Mouse (Mus musculus) embryonic facial prominence, embryonic 14.5 days (tissue): Measurements from ENCODE around the gene Hist2h2ac. TPM values are rescaled to one million over a fixed set of nuclear protein-coding genes. Genes with fewer than 3 reads are reported as not detected.
A peak's percentile ranks its signal among the peaks of the same experiment; 100 is the strongest.
"Not testable (repeated sequence)": the region's sequence is repeated elsewhere in the genome, so short reads cannot be mapped to it uniquely, and the experiment has no call there.

ENCODE experiments used
- ATAC-seq: fragments of 200-750 bp; cut with Nextera tagmentation; 2 replicates; pipeline ENCODE4 v1.8.0; 2017; ENCODE audit warnings: low read depth, moderate number of reproducible peaks, moderate TSS enrichment
- DNase-seq: peaks from one replicate; pipeline ENCODE4 v3.0.0-alpha.2; 2015; ENCODE audit warnings: low spot score
- H3K27ac ChIP-seq: fragments of 300-500 bp; sonication (generic); replicated peaks from 2 replicates; pipeline ENCODE4 v1.5.1; 2014; ENCODE audit warnings: low read depth, mild to moderate bottlenecking, low read length, moderate library complexity
- H3K27me3 ChIP-seq: fragments of 300-500 bp; sonication (generic); replicated peaks from 2 replicates; pipeline ENCODE4 v1.6.1; 2014; ENCODE audit warnings: low read length; ENCODE audit not compliant: control insufficient read depth, insufficient read depth
- H3K36me3 ChIP-seq: fragments of 300-500 bp; sonication (generic); 2 replicates; pipeline ENCODE4 v1.6.1; 2014; ENCODE audit warnings: low read length, mixed read lengths; ENCODE audit not compliant: control insufficient read depth, insufficient read depth
- H3K4me1 ChIP-seq: fragments of 300-500 bp; sonication (generic); 2 replicates; pipeline ENCODE4 v1.6.1; 2014; ENCODE audit warnings: antibody characterized with exemption, low read length; ENCODE audit not compliant: control insufficient read depth, insufficient read depth
- H3K4me2 ChIP-seq: fragments of 300-500 bp; sonication (generic); 2 replicates; pipeline ENCODE4 v1.6.1; 2014; ENCODE audit warnings: low read depth, mild to moderate bottlenecking, low read length, moderate library complexity, mixed read lengths
- H3K4me3 ChIP-seq: fragments of 300-500 bp; sonication (generic); 2 replicates; pipeline ENCODE4 v1.5.1; 2014; ENCODE audit warnings: low read depth, mild to moderate bottlenecking, low read length
- H3K9ac ChIP-seq: fragments of 300-500 bp; sonication (generic); 2 replicates; pipeline ENCODE4 v1.6.1; 2014; ENCODE audit warnings: low read depth, mild to moderate bottlenecking, low read length, moderate library complexity, mixed read lengths
- H3K9me3 ChIP-seq: fragments of 300-500 bp; sonication (generic); 2 replicates; pipeline ENCODE4 v1.6.1; 2016; ENCODE audit warnings: low read length; ENCODE audit not compliant: control insufficient read depth
- WGBS: fragments of 180-500 bp; shearing (Covaris S2); extraction: QIAGEN DNeasy Blood & Tissue Kit; methylation state at CpG from one replicate; pipeline ENCODE4 v1.1.7; 2014; 5-methylcytosine and 5-hydroxymethylcytosine counted together
- polyA plus RNA-seq: library from polyadenylated mRNA; unstranded; fragments of >200 nt; fragmentation: Nextera tagmentation; extraction: Ambion mirVana; gene quantifications from 2 replicates; pipeline ENCODE4 v1.2.1, GENCODE M21; 2014

Hist2h2ac gene
- polyA plus RNA-seq, 1 experiment from 2014 or later = 8.4 TPM

GRCm38 (mm10) chr3:96181510-96182381 lies 38.9 kb downstream of the Hist2h2ac start:
- Histone ChIP-seq H3K4me2 (peak overlapping the region; percentile 81), H3K36me3 (peaks cover 17% of the 10 kb centered on the region), H3K27ac (no peak overlapping the region), H3K4me1 (peaks cover 13% of the 10 kb centered on the region), H3K9ac (peak overlapping the region; percentile 71; the same call in 1 of the 2 replicates), H3K27me3 (no peaks in the 10 kb centered on the region), H3K4me3 (peak overlapping the region; percentile 58), H3K9me3 (no peaks in the 10 kb centered on the region)
- peak; percentile 14; the same call in 1 of the 2 replicates for ATAC-seq
- WGBS = 23% methylated on average over 11 of the region's 12 CpGs
- DNase-seq = no peak

- Histone ChIP-seq H3K4me1 (peaks cover 13% of the 10 kb centered on the region), H3K4me3 (peak within 1 kb of the TSS; percentile 58), H3K27ac (no peak within 1 kb of the TSS), H3K27me3 (no peaks in the 10 kb centered on the region), H3K9me3 (no peaks in the 10 kb centered on the region), H3K36me3 (peaks cover 26% of the 10 kb centered on the region), H3K9ac (peak within 1 kb of the TSS; percentile 71), H3K4me2 (peak within 1 kb of the TSS; percentile 81)
- DNase-seq (no peak), ATAC-seq (no peak; the same call in 1 of the 2 replicates)
- 1% methylated on average over 11 of the region's 23 CpGs for WGBS
These were observed 39.8 kb downstream of the Hist2h2ac start, which contains the start of gene Sv2a for GRCm38 (mm10) chr3:96180727-96181477. Gene Sv2a, plus strand, starts transcription at chr3:96181151.

GRCm38 (mm10) chr3:96179531-96179930 lies 41.1 kb downstream of the Hist2h2ac start:
- DNase-seq (no peak), ATAC-seq (no peak)
- Histone ChIP-seq H3K36me3 (peaks cover 39% of the 10 kb centered on the region), H3K4me3 (no peak overlapping the region), H3K27me3 (no peaks in the 10 kb centered on the region), H3K9me3 (no peaks in the 10 kb centered on the region), H3K27ac (no peak overlapping the region), H3K4me2 (no peak overlapping the region), H3K4me1 (peaks cover 13% of the 10 kb centered on the region), H3K9ac (no peak overlapping the region)
- WGBS = 62% methylated on average over 4 of the region's 4 CpGs

GRCm38 (mm10) chr3:96178902-96179301 lies 41.8 kb downstream of the Hist2h2ac start:
- H3K4me2 ChIP-seq = no peak overlapping the region
- H3K36me3 ChIP-seq = peaks cover 44% of the 10 kb centered on the region
- DNase-seq = no peak
- 78% methylated on average over 2 of the region's 2 CpGs for WGBS
- H3K9me3 ChIP-seq = no peaks in the 10 kb centered on the region
- H3K4me3 ChIP-seq = no peak overlapping the region
- ATAC-seq = no peak
- H3K4me1 ChIP-seq = peaks cover 13% of the 10 kb centered on the region
- no peaks in the 10 kb centered on the region for H3K27me3 ChIP-seq
- no peak overlapping the region for H3K27ac ChIP-seq
- no peak overlapping the region for H3K9ac ChIP-seq

GRCm38 (mm10) chr3:96178427-96178826 lies 42.3 kb downstream of the Hist2h2ac start:
- no peaks in the 10 kb centered on the region for H3K9me3 ChIP-seq
- no peak overlapping the region for H3K4me3 ChIP-seq
- no peaks in the 10 kb centered on the region for H3K27me3 ChIP-seq
- WGBS = 91% methylated on average over 4 of the region's 4 CpGs
- no peak overlapping the region for H3K27ac ChIP-seq
- ATAC-seq (no peak), DNase-seq (no peak)
- H3K9ac ChIP-seq = no peak overlapping the region
- no peak overlapping the region for H3K4me2 ChIP-seq
- H3K4me1 ChIP-seq = peaks cover 13% of the 10 kb centered on the region
- peaks cover 45% of the 10 kb centered on the region for H3K36me3 ChIP-seq

GRCm38 (mm10) chr3:96175251-96175650 lies 45.4 kb downstream of the Hist2h2ac start:
- H3K4me3 ChIP-seq = no peak overlapping the region

GRCm38 (mm10) chr3:96174042-96174441 lies 46.6 kb downstream of the Hist2h2ac start:
- H3K9me3 ChIP-seq, H3K27me3 ChIP-seq, ATAC-seq, H3K4me2 ChIP-seq, H3K27ac ChIP-seq, DNase-seq, H3K9ac ChIP-seq, H3K4me3 ChIP-seq: not testable (repeated sequence)
- Histone ChIP-seq H3K4me1 (peaks cover 11% of the 10 kb centered on the region), H3K36me3 (peaks cover 52% of the 10 kb centered on the region)
- 86% methylated on average over 4 of the region's 4 CpGs for WGBS

More at GRCm38 (mm10) chr3:96175251-96175650, 45.4 kb downstream of the Hist2h2ac start:
- DNase-seq = no peak
- Histone ChIP-seq H3K27ac (no peak overlapping the region), H3K9me3 (no peaks in the 10 kb centered on the region), H3K4me1 (peaks cover 11% of the 10 kb centered on the region), H3K27me3 (no peaks in the 10 kb centered on the region), H3K36me3 (peaks cover 49% of the 10 kb centered on the region), H3K4me2 (no peak overlapping the region), H3K9ac (no peak overlapping the region)
- WGBS = 93% methylated on average over 6 of the region's 6 CpGs
- ATAC-seq = no peak

GRCm38 (mm10) chr3:96173185-96173584 lies 47.5 kb downstream of the Hist2h2ac start:
- DNase-seq = no peak
- peak overlapping the region; percentile 91 for H3K9ac ChIP-seq
- no peak for ATAC-seq
- peak overlapping the region; percentile 88 for H3K4me3 ChIP-seq
- H3K4me1 ChIP-seq = peaks cover 11% of the 10 kb centered on the region
- H3K27ac ChIP-seq = no peak overlapping the region
- H3K27me3 ChIP-seq = no peaks in the 10 kb centered on the region
- 35% methylated on average over 7 of the region's 7 CpGs for WGBS
- no peaks in the 10 kb centered on the region for H3K9me3 ChIP-seq
- H3K36me3 ChIP-seq = peaks cover 50% of the 10 kb centered on the region
- H3K4me2 ChIP-seq = peak overlapping the region; percentile 95
